Mouse (Mus musculus) olfactory bulb, adult 2 months (tissue): ENCODE data around the gene AI413582.

Experiments used
- CTCF ChIP-seq: fragments of 200-500 bp; IDR thresholded peaks from 2 replicates; pipeline ENCODE4 v1.5.1; 2012; ENCODE audit warnings: low read depth, mild to moderate bottlenecking, low read length, moderate library complexity; ENCODE audit not compliant: insufficient read depth
- POLR2A ChIP-seq: fragments of 200-500 bp; IDR thresholded peaks from 2 replicates; pipeline ENCODE4 v1.6.1; 2012; ENCODE audit warnings: mild to moderate bottlenecking, low read depth, low read length, moderate library complexity; ENCODE audit not compliant: insufficient read depth

DNA sequence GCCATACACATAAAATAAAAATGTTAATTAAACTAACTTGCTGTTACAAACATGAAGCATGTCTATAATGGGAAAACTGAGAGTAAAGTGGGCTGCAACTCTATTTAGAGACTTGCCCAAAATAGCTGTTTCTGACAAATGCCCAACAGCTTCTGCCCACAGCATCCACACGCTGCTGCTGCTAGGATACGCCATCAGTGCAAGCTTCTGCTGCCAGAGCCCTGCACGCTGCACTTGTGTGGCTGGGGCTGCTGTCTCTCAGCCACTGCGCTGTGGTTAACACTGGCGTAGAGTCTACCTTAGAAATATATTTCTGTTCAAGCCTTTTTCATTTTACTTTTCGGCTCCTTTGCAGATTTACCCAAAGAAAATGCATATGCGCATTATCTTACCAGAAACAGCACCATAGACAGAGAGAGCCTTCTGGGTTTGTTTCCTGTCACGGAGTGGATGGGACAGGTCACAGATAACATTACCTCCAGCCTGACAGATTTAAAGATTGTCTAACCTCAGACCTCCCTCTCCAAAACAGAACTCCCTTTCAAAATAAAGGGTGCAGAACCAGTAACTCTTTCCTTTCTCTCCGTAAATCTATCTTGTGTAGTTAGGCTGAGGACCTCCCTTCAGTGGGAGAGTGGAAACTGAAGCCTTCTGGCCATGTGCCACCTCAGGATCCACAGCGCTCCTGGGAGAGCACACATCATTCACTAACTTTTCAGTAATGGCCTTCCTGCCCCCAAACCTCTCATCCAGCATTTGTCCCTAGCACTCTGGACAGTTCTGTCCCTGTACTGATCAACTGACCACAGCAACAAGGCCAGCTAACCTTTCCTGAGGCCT, 45.3 kb upstream of the AI413582 start:
- TF ChIP-seq POLR2A = no peak
- TF ChIP-seq CTCF = no peak
